Mouse (Mus musculus): ENCODE measurements around the gene Avl9. TPM values are rescaled to one million over a fixed set of nuclear protein-coding genes. Genes with fewer than 3 reads are reported as not detected.
A peak's percentile ranks its signal among the peaks of the same experiment; 100 is the strongest.

Avl9 gene
- polyA plus RNA-seq, 1 experiment from 2014 or later, result 6.2 TPM

- H3K9ac ChIP-seq, result no peak overlapping the region
- H3K27ac ChIP-seq, result no peak overlapping the region
- no peaks in the 10 kb centered on the region for H3K4me1 ChIP-seq
- no peaks in the 10 kb centered on the region for H3K9me3 ChIP-seq (replicated peaks)
- H3K4me3 ChIP-seq, result no peak overlapping the region
- no peak overlapping the region for H3K4me2 ChIP-seq
- ATAC-seq, result no peak
- no peaks in the 10 kb centered on the region for H3K27me3 ChIP-seq (replicated peaks)
- WGBS (ENCODE audit: insufficient replicate concordance), result 70% methylated on average over 1 of the region's 1 CpGs
- H3K36me3 ChIP-seq, result peaks cover 56% of the 10 kb centered on the region
Measured at GRCm38 (mm10) chr6:56756117-56756516, 41.4 kb downstream of the Avl9 start.

- no peaks in the 10 kb centered on the region for H3K4me1 ChIP-seq
- no peak overlapping the region for H3K4me3 ChIP-seq
- peaks cover 48% of the 10 kb centered on the region for H3K36me3 ChIP-seq
- no peaks in the 10 kb centered on the region for H3K27me3 ChIP-seq (replicated peaks)
- ATAC-seq, result no peak
- H3K4me2 ChIP-seq, result no peak overlapping the region
- no peak overlapping the region for H3K27ac ChIP-seq
- 83% methylated on average over 1 of the region's 1 CpGs for WGBS (ENCODE audit: insufficient replicate concordance)
- no peaks in the 10 kb centered on the region for H3K9me3 ChIP-seq (replicated peaks)
- no peak overlapping the region for H3K9ac ChIP-seq
Measured at GRCm38 (mm10) chr6:56759324-56759723, 44.6 kb downstream of the Avl9 start.

GRCm38 (mm10) chr6:56765265-56765664, 50.6 kb downstream of the Avl9 start:
- H3K4me3 ChIP-seq, result no peak overlapping the region
- H3K27ac ChIP-seq, result no peak overlapping the region
- peaks cover 13% of the 10 kb centered on the region for H3K36me3 ChIP-seq
- no peak overlapping the region for H3K4me2 ChIP-seq
- H3K4me1 ChIP-seq, result no peaks in the 10 kb centered on the region
- WGBS (ENCODE audit: insufficient replicate concordance), result 75% methylated on average over 3 of the region's 3 CpGs
- no peak overlapping the region for H3K9ac ChIP-seq
- H3K27me3 ChIP-seq (replicated peaks), result no peaks in the 10 kb centered on the region
- ATAC-seq, result no peak
- H3K9me3 ChIP-seq (replicated peaks), result no peaks in the 10 kb centered on the region

- Histone ChIP-seq H3K9ac (no peak overlapping the region), H3K4me2 (no peak overlapping the region), H3K4me1 (no peaks in the 10 kb centered on the region), H3K36me3 (peaks cover 13% of the 10 kb centered on the region), H3K27ac (no peak overlapping the region), H3K4me3 (no peak overlapping the region), H3K9me3 (replicated peaks) (no peaks in the 10 kb centered on the region), H3K27me3 (replicated peaks) (no peaks in the 10 kb centered on the region)
- ATAC-seq, result no peak
- WGBS (ENCODE audit: insufficient replicate concordance), result 66% methylated on average over 4 of the region's 4 CpGs
Measured at GRCm38 (mm10) chr6:56765696-56766095, 51.0 kb downstream of the Avl9 start.

- 85% methylated on average over 3 of the region's 3 CpGs for WGBS (ENCODE audit: insufficient replicate concordance)
- Histone ChIP-seq H3K4me1 (no peaks in the 10 kb centered on the region), H3K36me3 (peaks cover 70% of the 10 kb centered on the region), H3K4me2 (no peak overlapping the region), H3K9ac (no peak overlapping the region), H3K9me3 (replicated peaks) (no peaks in the 10 kb centered on the region), H3K4me3 (no peak overlapping the region), H3K27me3 (replicated peaks) (no peaks in the 10 kb centered on the region), H3K27ac (no peak overlapping the region)
- ATAC-seq, result no peak
Measured at GRCm38 (mm10) chr6:56775816-56776215, 61.1 kb downstream of the Avl9 start.

GRCm38 (mm10) chr6:56779636-56780035, 64.9 kb downstream of the Avl9 start:
- H3K4me1 ChIP-seq, result peaks cover 18% of the 10 kb centered on the region
- WGBS (ENCODE audit: insufficient replicate concordance), result 88% methylated on average over 5 of the region's 5 CpGs
- no peak overlapping the region for H3K9ac ChIP-seq
- H3K27me3 ChIP-seq (replicated peaks), result no peaks in the 10 kb centered on the region
- H3K4me2 ChIP-seq, result no peak overlapping the region
- H3K9me3 ChIP-seq (replicated peaks), result no peaks in the 10 kb centered on the region
- H3K27ac ChIP-seq, result no peak overlapping the region
- H3K4me3 ChIP-seq, result no peak overlapping the region
- H3K36me3 ChIP-seq, result peaks cover 93% of the 10 kb centered on the region
- no peak for ATAC-seq

- Histone ChIP-seq H3K9ac (no peak overlapping the region), H3K27ac (peak overlapping the region; percentile 23), H3K4me2 (peak overlapping the region; percentile 15), H3K4me1 (peaks cover 42% of the 10 kb centered on the region), H3K4me3 (no peak overlapping the region), H3K9me3 (replicated peaks) (no peaks in the 10 kb centered on the region), H3K27me3 (replicated peaks) (no peaks in the 10 kb centered on the region), H3K36me3 (peaks cover 85% of the 10 kb centered on the region)
- no peak for ATAC-seq
- WGBS (ENCODE audit: insufficient replicate concordance), result 58% methylated on average over 4 of the region's 4 CpGs
Measured at GRCm38 (mm10) chr6:56783561-56784272, 69.0 kb downstream of the Avl9 start.

GRCm38 (mm10) chr6:56785068-56785467, 70.4 kb downstream of the Avl9 start:
- Histone ChIP-seq H3K4me1 (peaks cover 54% of the 10 kb centered on the region), H3K27me3 (replicated peaks) (no peaks in the 10 kb centered on the region), H3K36me3 (peaks cover 79% of the 10 kb centered on the region), H3K9ac (no peak overlapping the region), H3K9me3 (replicated peaks) (no peaks in the 10 kb centered on the region), H3K4me2 (no peak overlapping the region), H3K4me3 (no peak overlapping the region), H3K27ac (no peak overlapping the region)
- no peak for ATAC-seq
- WGBS (ENCODE audit: insufficient replicate concordance), result 61% methylated on average over 5 of the region's 5 CpGs

- no peaks in the 10 kb centered on the region for H3K27me3 ChIP-seq (replicated peaks)
- H3K9me3 ChIP-seq (replicated peaks), result no peaks in the 10 kb centered on the region
- no peak overlapping the region for H3K9ac ChIP-seq
- peaks cover 56% of the 10 kb centered on the region for H3K36me3 ChIP-seq
- no peak for ATAC-seq
- no peak overlapping the region for H3K4me3 ChIP-seq
- H3K27ac ChIP-seq, result no peak overlapping the region
- peaks cover 62% of the 10 kb centered on the region for H3K4me1 ChIP-seq
- WGBS (ENCODE audit: insufficient replicate concordance), result 61% methylated on average over 2 of the region's 2 CpGs
- no peak overlapping the region for H3K4me2 ChIP-seq
Measured at GRCm38 (mm10) chr6:56787668-56788067, 73.0 kb downstream of the Avl9 start.

GRCm38 (mm10) chr6:56789336-56789735, 74.6 kb downstream of the Avl9 start:
- H3K4me3 ChIP-seq, result no peak overlapping the region
- ATAC-seq, result peak; percentile 66; the same call in 1 of the 2 replicates
- H3K4me2 ChIP-seq, result peak overlapping the region; percentile 13; the same call in 1 of the 2 replicates
- H3K27me3 ChIP-seq (replicated peaks), result no peaks in the 10 kb centered on the region
- H3K36me3 ChIP-seq, result peaks cover 45% of the 10 kb centered on the region
- WGBS (ENCODE audit: insufficient replicate concordance), result 25% methylated on average over 3 of the region's 3 CpGs
- H3K9me3 ChIP-seq (replicated peaks), result no peaks in the 10 kb centered on the region
- peaks cover 60% of the 10 kb centered on the region for H3K4me1 ChIP-seq
- H3K9ac ChIP-seq, result no peak overlapping the region
- peak overlapping the region; percentile 33; the same call in 1 of the 2 replicates for H3K27ac ChIP-seq

GRCm38 (mm10) chr6:56794834-56795233, 80.1 kb downstream of the Avl9 start:
- H3K4me3 ChIP-seq, result peak overlapping the region; percentile 92
- peak overlapping the region; percentile 80 for H3K4me2 ChIP-seq
- ATAC-seq, result no peak
- no peaks in the 10 kb centered on the region for H3K27me3 ChIP-seq (replicated peaks)
- H3K9ac ChIP-seq, result 0 out of 2 replicates have a peak overlapping the region, but pooled peaks have one; percentile 0
- H3K4me1 ChIP-seq, result peaks cover 47% of the 10 kb centered on the region
- 0 out of 2 replicates have a peak overlapping the region, but pooled peaks have one; percentile 100 for H3K27ac ChIP-seq
- WGBS (ENCODE audit: insufficient replicate concordance), result 80% methylated on average over 5 of the region's 5 CpGs
- no peaks in the 10 kb centered on the region for H3K9me3 ChIP-seq (replicated peaks)
- H3K36me3 ChIP-seq, result peaks cover 5% of the 10 kb centered on the region; the same call in 1 of the 2 replicates

GRCm38 (mm10) chr6:56796232-56796631, 81.5 kb downstream of the Avl9 start:
- Histone ChIP-seq H3K9ac (peak overlapping the region; percentile 97), H3K27me3 (replicated peaks) (no peaks in the 10 kb centered on the region), H3K4me3 (peak overlapping the region; percentile 92), H3K4me2 (peak overlapping the region; percentile 80), H3K27ac (peak overlapping the region; percentile 100), H3K36me3 (peaks cover 5% of the 10 kb centered on the region; the same call in 1 of the 2 replicates), H3K9me3 (replicated peaks) (no peaks in the 10 kb centered on the region), H3K4me1 (peaks cover 37% of the 10 kb centered on the region)
- ATAC-seq, result no peak
- WGBS (ENCODE audit: insufficient replicate concordance), result 3% methylated on average over 8 of the region's 8 CpGs

Measured in liver, embryonic 12.5 days (tissue).